Mouse (Mus musculus) cerebellum, adult 2 months (tissue): ENCODE data around the gene Hyou1.
"Not testable (repeated sequence)": the region's sequence is repeated elsewhere in the genome, so short reads cannot be mapped to it uniquely, and the experiment has no call there.

ENCODE experiments used
- CTCF ChIP-seq: fragments of 200-500 bp; IDR thresholded peaks from 2 replicates; pipeline ENCODE4 v1.5.1; 2011; ENCODE audit warnings: low read depth, mild to moderate bottlenecking, control low read depth, low read length, moderate library complexity, borderline replicate concordance; ENCODE audit not compliant: insufficient read depth
- POLR2A ChIP-seq: fragments of 200-500 bp; IDR thresholded peaks from 2 replicates; pipeline ENCODE4 v1.6.1; 2011; ENCODE audit warnings: low read length, control low read depth, borderline replicate concordance; ENCODE audit not compliant: insufficient read depth

DNA sequence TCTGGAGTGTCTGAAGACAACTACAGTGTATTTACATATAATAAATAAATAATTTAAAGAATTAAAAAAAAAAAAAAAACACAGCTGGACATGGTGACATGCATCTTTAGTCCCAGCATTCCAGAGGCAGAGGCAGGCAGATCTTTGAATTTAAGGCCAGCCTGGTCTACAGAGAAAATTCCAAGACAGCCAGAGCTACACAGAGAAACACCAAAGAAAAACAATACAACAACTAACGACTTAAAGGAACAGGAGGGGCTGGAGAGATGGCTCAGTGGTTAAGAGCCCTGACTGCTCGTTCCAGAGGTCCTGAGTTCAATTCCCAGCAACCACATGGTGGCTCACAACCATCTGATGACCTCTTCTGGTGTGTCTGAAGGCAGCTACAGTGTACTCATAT lies 2.0 kb upstream of the Hyou1 start:
- TF ChIP-seq CTCF, POLR2A: not testable (repeated sequence)
